Mouse (Mus musculus) right cerebral cortex, postnatal 4 days (tissue): ENCODE measurements around the gene Dnah8.
"Not testable (repeated sequence)": the region's sequence is repeated elsewhere in the genome, so short reads cannot be mapped to it uniquely, and the experiment has no call there.

Experiments used
- DNase-seq: peaks from one replicate; pipeline ENCODE4 v3.0.0-alpha.2; 2022

The Dnah8 gene

GRCm38 (mm10) chr17:30609980-30610307 is 14.2 kb upstream of the Dnah8 start:
- no peak for DNase-seq

- DNase-seq = no peak
Observed at GRCm38 (mm10) chr17:30610739-30611138, 13.4 kb upstream of the Dnah8 start.

- DNase-seq = no peak
Observed at GRCm38 (mm10) chr17:30611221-30612074, 12.7 kb upstream of the Dnah8 start.

DNA sequence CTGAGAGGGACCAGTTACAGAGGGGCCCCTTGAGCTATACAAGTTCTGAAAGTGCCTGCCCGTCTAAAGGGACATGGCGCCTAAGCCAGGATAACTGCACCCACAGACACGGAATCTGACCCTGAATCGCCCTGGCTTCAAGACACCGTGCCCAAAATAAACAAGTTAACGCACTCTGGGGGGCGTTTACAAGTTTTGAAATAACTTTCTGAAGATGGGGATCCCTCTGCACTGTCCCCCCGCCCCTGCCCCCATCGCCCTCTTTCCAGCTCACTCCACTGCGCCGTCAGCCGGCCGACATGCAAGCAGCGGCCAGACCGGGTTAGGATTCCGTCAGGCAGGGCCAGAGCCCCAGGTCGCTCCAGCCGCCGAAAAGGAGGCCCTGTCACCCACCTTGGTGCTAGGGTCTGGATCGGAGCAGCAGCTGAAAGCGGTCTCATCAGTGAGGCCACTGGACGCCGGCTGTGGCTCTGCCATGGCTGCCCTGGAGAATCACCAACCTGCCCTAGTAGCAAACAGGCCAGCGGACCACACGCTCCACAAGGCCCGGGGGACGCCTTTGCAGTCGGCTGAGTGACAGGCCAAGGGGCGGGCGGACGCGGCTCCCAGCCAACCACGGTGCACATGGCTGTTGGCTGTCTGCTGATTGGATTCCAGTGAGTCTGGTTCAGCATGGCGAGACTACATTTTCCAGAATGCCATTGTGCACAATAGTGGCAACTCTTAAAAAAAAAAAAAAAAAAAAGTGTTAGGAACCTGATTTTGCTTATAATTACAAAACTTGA is 11.9 kb upstream of the Dnah8 start:
- peak; percentile 100 for DNase-seq

DNA sequence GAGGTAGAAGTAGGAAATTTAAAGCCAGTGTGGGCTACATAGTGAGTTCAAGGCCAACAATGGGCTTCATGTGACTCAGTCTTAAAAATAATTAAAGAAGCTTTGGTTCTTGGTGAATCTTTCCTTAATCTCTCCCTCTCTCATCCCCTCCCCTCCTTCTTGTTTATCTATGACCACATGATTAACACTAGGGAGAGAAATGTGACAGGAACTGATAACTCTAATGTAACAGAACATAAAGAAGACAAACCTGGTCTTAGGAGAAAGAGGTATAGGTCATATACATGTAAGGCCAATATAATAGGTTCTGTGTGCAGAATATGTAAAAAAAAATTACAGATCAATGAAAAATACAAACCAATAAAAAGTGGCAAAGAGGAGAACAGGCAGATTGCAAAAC is 10.8 kb upstream of the Dnah8 start:
- no peak for DNase-seq

GRCm38 (mm10) chr17:30616203-30616602 is 8.0 kb upstream of the Dnah8 start:
- no peak for DNase-seq

- DNase-seq = no peak
Observed at GRCm38 (mm10) chr17:30618136-30618891, 5.8 kb upstream of the Dnah8 start.

- DNase-seq = no peak
Observed at GRCm38 (mm10) chr17:30619153-30619552, 5.0 kb upstream of the Dnah8 start.

DNA sequence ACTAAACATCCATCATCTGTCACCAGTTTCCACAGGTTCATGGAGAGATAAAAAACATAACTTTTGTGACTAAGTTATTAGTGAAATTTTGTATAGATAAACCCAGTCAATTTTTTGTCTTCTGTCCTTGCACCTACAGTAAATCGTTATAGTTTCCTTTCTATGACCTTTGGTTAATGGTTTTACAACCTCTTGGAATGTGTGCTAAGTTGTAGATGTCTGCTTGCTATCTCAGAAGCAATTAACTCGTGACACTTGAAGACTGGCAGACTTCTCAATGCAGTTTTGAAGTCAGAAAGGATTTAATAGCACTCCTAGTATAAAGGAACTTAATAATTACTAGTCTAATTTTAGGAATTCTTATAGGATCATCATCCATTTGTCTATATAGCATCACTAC is 3.6 kb upstream of the Dnah8 start:
- no peak for DNase-seq

- DNase-seq = no peak
Observed at GRCm38 (mm10) chr17:30621450-30621849, 2.7 kb upstream of the Dnah8 start.

GRCm38 (mm10) chr17:30623200-30623599 is 954 bp upstream of the Dnah8 start:
- DNase-seq = no peak

GRCm38 (mm10) chr17:30626719-30627118 is 2.6 kb downstream of the Dnah8 start, which contains the start of gene Glo1:
Glo1 (minus strand) TSS chr17:30626871.
- DNase-seq = not testable (repeated sequence)

DNA sequence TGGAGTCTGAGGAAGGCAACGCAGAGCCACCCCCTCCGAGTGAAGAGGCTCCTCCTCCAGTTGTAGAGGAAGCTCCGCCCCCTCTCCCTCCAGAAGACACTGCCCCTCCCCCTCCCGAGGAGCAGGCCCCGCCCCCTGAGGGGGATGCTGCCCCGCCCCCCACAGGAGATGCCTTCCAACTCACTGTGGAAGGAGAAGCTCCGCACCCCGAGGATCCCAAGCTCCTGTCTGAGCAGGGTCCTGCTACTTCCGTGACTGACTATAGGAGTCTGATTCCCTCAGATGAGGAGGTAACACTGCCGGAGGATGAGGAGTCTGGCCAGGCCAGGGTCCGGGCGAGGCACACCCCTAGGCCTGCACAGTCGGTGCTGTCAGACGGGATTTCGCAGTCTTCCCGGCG is 11.2 kb downstream of the Dnah8 start:
- peak; percentile 45 for DNase-seq

GRCm38 (mm10) chr17:30637714-30638113 is 13.6 kb downstream of the Dnah8 start:
- DNase-seq = no peak

DNA sequence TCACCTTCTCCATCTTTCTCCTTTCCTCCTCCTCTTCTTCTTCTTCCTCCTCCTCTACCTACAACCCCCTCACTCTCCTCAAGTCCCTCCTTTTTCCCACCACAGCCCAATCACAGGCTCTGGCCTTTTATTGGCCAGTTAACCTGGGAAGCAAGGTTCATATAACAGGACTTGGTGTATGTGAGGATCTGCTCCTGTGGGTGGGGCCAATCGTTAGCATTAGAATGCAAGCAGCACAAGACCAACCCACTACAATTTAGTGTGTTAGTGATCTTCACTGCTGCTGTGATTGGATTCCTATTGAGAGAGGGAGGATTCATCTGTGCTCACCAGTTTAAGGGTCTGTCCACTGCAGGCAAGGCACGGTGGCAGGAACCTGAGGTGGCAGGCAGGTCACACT is 14.8 kb downstream of the Dnah8 start:
- DNase-seq = no peak

DNA sequence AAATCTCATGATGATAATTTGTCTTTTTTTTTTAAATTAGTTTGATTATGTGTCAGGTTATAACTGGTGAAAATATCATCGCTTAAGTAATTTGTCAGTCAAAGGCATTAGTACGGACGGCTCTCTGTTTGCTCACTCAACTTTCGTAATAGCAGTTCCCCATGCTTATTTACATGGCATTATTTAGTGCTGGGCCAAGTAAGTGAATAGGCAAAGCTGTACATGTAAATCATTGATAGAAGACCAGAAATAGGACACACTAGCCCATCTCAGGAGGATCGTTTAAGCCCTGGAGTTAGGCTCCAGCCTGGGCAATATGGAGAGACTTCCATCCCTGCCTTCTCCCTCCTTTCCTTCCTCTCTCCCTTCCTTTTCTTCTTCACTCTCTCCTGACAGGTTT is 16.7 kb downstream of the Dnah8 start:
- DNase-seq = no peak

DNA sequence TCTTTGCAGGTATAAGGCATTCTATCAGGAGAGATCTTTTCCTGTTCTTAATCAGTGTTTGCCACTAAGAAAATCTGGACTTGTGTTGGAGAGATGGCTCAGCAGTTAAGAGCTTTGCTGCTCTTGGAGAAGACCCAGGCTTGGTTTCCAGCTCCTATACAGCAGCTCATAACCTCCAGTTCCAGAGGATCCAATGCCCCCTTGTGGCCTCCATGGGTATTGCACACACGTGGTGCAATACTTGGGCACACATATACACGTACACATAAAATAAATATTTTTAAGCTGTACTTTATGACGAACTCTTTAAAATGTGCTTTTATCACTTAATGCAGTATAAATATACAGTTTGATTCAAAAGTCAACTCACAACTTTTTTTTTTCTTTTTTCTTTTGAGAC is 24.6 kb downstream of the Dnah8 start:
- no peak for DNase-seq

GRCm38 (mm10) chr17:30653010-30653409 is 28.9 kb downstream of the Dnah8 start:
- peak; percentile 43 for DNase-seq

DNA sequence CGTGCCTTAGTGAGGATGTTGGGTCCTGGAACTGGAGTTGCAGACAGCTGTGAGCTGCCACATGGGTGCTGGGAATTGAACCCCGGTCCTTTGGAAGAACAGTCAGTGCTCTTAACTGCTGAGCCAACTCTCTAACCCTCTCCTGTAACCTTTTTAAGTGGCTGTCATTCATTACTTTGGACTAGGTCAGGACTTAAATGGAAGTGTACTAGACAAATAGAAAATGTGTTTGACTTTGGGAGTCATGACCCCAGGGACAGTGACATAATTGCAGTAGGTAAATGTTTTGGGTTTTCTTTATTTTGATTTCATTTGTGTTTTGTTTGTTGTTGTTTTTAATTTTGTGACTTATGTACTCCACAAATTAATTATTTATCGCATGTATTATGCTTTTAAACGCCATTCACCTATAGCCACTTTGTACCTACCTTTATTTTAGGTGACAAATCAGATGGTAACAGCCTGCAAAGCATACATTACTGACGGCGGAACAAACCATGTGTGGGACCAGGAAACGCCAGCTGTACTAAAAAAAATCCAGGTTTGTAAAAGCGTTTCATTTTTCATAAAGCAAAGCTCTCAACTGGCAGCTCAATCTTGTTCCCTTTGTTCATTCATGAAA is 33.5 kb downstream of the Dnah8 start:
- DNase-seq = no peak

GRCm38 (mm10) chr17:30658152-30658544 is 34.0 kb downstream of the Dnah8 start:
- peak; percentile 72 for DNase-seq

GRCm38 (mm10) chr17:30662131-30662530 is 38.0 kb downstream of the Dnah8 start:
- no peak for DNase-seq

- no peak for DNase-seq
Observed at GRCm38 (mm10) chr17:30663170-30663569, 39.0 kb downstream of the Dnah8 start.

DNA sequence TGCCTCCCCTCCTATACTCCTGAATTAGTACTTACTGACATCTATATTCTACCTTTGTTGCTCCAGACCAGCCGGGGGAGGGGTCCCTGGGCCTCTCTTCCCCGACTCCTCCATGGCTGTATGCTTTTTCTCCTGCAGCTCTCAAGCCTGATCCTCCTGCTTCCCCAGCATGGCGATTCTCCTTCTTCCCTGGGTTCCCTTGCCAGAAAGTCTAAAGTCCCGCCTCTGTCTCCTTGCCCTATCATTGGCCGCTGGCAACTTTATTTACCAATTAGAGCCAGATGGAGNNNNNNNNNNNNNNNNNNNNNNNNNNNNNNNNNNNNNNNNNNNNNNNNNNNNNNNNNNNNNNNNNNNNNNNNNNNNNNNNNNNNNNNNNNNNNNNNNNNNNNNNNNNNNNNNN is 40.7 kb downstream of the Dnah8 start:
- no peak for DNase-seq
